Mouse (Mus musculus) kidney, embryonic 15.5 days (tissue): ENCODE measurements around the gene Mfge8. TPM values are rescaled to one million over a fixed set of nuclear protein-coding genes. Genes with fewer than 3 reads are reported as not detected.

Source experiments
- ATAC-seq: fragments of 200-750 bp; cut with Nextera tagmentation; replicated peaks from 2 replicates; pipeline ENCODE4 v1.8.0; 2017; ENCODE audit warnings: moderate TSS enrichment; ENCODE audit not compliant: low FRiP score
- H3K27ac ChIP-seq: fragments of 300-500 bp; sonication (generic); 2 replicates; pipeline ENCODE4 v1.5.1; 2015; ENCODE audit warnings: mild to moderate bottlenecking, inconsistent platforms
- H3K27me3 ChIP-seq: fragments of 300-500 bp; sonication (generic); 2 replicates; pipeline ENCODE4 v1.6.1; 2015; ENCODE audit warnings: inconsistent platforms
- H3K36me3 ChIP-seq: fragments of 300-500 bp; sonication (generic); 2 replicates; pipeline ENCODE4 v1.6.1; 2015; ENCODE audit warnings: inconsistent platforms
- H3K4me1 ChIP-seq: fragments of 300-500 bp; sonication (generic); 2 replicates; pipeline ENCODE4 v1.6.1; 2015; ENCODE audit warnings: inconsistent platforms
- H3K4me2 ChIP-seq: fragments of 300-500 bp; sonication (generic); 2 replicates; pipeline ENCODE4 v1.6.1; 2015; ENCODE audit warnings: moderate library complexity, mild to moderate bottlenecking, inconsistent platforms
- H3K4me3 ChIP-seq: fragments of 300-500 bp; sonication (generic); replicated peaks from 2 replicates; pipeline ENCODE4 v1.5.1; 2015; ENCODE audit warnings: mild to moderate bottlenecking, inconsistent platforms
- H3K9ac ChIP-seq: fragments of 300-500 bp; sonication (generic); 2 replicates; pipeline ENCODE4 v1.6.1; 2015; ENCODE audit warnings: mild to moderate bottlenecking, inconsistent platforms
- H3K9me3 ChIP-seq: fragments of 300-500 bp; sonication (generic); replicated peaks from 2 replicates; pipeline ENCODE4 v1.6.1; 2016; ENCODE audit warnings: inconsistent platforms
- WGBS: fragments of 180-500 bp; shearing (Covaris S2); methylation state at CpG from one replicate; pipeline ENCODE4 v1.1.7; 2015; ENCODE audit warnings: mixed read lengths; 5-methylcytosine and 5-hydroxymethylcytosine counted together
- polyA plus RNA-seq: library from polyadenylated mRNA; unstranded; fragments of >200 nt; fragmentation: Nextera tagmentation; extraction: Ambion mirVana; gene quantifications from 2 replicates; pipeline ENCODE4 v1.2.1, GENCODE M21; 2015

Gene Mfge8
- polyA plus RNA-seq: 249 and 265 TPM in 2 replicates

- H3K4me1 ChIP-seq: peaks cover 27% of the 10 kb centered on the region
- H3K4me2 ChIP-seq: peak within 1 kb of the TSS; percentile 86
- ATAC-seq: peak; percentile 94
- peak within 1 kb of the TSS; percentile 73 for H3K4me3 ChIP-seq
- peak within 1 kb of the TSS; percentile 68 for H3K9ac ChIP-seq
- H3K9me3 ChIP-seq: no peaks in the 10 kb centered on the region
- under 1% methylated on average over 39 of the region's 39 CpGs for WGBS
- peaks cover 17% of the 10 kb centered on the region for H3K36me3 ChIP-seq
- peak within 1 kb of the TSS; percentile 86 for H3K27ac ChIP-seq
- H3K27me3 ChIP-seq: no peaks in the 10 kb centered on the region
Observed at GRCm38 (mm10) chr7:79148711-79149266, at the start of gene Mfge8. Gene Mfge8, minus strand, starts transcription at chr7:79149060.

- no peak for ATAC-seq
- H3K9ac ChIP-seq: no peak overlapping the region
- H3K9me3 ChIP-seq: no peaks in the 10 kb centered on the region
- 82% methylated on average over 16 of the region's 16 CpGs for WGBS
- H3K27ac ChIP-seq: no peak overlapping the region
- no peak overlapping the region for H3K4me3 ChIP-seq
- H3K27me3 ChIP-seq: no peaks in the 10 kb centered on the region
- H3K36me3 ChIP-seq: no peaks in the 10 kb centered on the region
- H3K4me1 ChIP-seq: peaks cover 5% of the 10 kb centered on the region; the same call in 1 of the 2 replicates
- no peak overlapping the region for H3K4me2 ChIP-seq
Observed at GRCm38 (mm10) chr7:79194560-79195413, 45.9 kb upstream of the Mfge8 start.

- no peaks in the 10 kb centered on the region for H3K9me3 ChIP-seq
- H3K36me3 ChIP-seq: no peaks in the 10 kb centered on the region
- ATAC-seq: no peak
- no peak overlapping the region for H3K9ac ChIP-seq
- no peak overlapping the region for H3K4me3 ChIP-seq
- no peak overlapping the region for H3K4me2 ChIP-seq
- H3K27me3 ChIP-seq: no peaks in the 10 kb centered on the region
- H3K27ac ChIP-seq: no peak overlapping the region
- WGBS: 69% methylated on average over 5 of the region's 5 CpGs
- peaks cover 8% of the 10 kb centered on the region; the same call in 1 of the 2 replicates for H3K4me1 ChIP-seq
Observed at GRCm38 (mm10) chr7:79193936-79194335, 45.1 kb upstream of the Mfge8 start.

DNA sequence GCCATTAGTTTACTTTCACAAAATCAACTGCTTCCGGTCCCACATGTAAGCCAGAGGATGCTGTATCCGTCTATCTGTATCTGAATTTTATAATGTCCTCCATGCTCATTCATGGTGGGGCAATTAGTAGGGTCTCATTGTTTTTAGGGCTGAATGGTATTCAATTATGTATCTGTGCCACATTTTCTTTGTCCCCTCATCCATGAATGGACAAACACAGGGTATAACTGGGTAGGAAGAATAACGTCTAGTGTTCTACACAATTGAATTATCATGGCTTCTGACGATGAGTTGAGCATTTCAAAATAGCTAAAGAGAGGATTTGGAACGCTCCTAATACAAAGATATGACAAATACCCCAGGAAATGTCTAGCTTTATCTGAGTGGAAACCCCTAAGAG, 42.6 kb upstream of the Mfge8 start:
- peaks cover 8% of the 10 kb centered on the region; the same call in 1 of the 2 replicates for H3K4me1 ChIP-seq
- H3K36me3 ChIP-seq: no peaks in the 10 kb centered on the region
- no peak overlapping the region for H3K27ac ChIP-seq
- H3K9ac ChIP-seq: no peak overlapping the region
- 72% methylated on average over 5 of the region's 5 CpGs for WGBS
- no peaks in the 10 kb centered on the region for H3K9me3 ChIP-seq
- H3K4me3 ChIP-seq: no peak overlapping the region
- H3K27me3 ChIP-seq: no peaks in the 10 kb centered on the region
- no peak overlapping the region for H3K4me2 ChIP-seq
- no peak for ATAC-seq

- Histone ChIP-seq H3K36me3 (no peaks in the 10 kb centered on the region), H3K4me3 (no peak overlapping the region), H3K27me3 (no peaks in the 10 kb centered on the region), H3K9ac (no peak overlapping the region), H3K4me1 (peaks cover 8% of the 10 kb centered on the region; the same call in 1 of the 2 replicates), H3K27ac (no peak overlapping the region), H3K4me2 (no peak overlapping the region), H3K9me3 (no peaks in the 10 kb centered on the region)
- 22% methylated on average over 3 of the region's 3 CpGs for WGBS
- no peak for ATAC-seq
Observed at GRCm38 (mm10) chr7:79190592-79190991, 41.7 kb upstream of the Mfge8 start.

- no peaks in the 10 kb centered on the region for H3K36me3 ChIP-seq
- no peaks in the 10 kb centered on the region for H3K27me3 ChIP-seq
- no peaks in the 10 kb centered on the region for H3K9me3 ChIP-seq
- no peak for ATAC-seq
- peaks cover 8% of the 10 kb centered on the region; the same call in 1 of the 2 replicates for H3K4me1 ChIP-seq
- no peak overlapping the region for H3K4me3 ChIP-seq
- H3K27ac ChIP-seq: no peak overlapping the region
- 37% methylated on average over 3 of the region's 5 CpGs for WGBS
- H3K9ac ChIP-seq: no peak overlapping the region
- no peak overlapping the region for H3K4me2 ChIP-seq
Observed at GRCm38 (mm10) chr7:79189211-79189610, 40.4 kb upstream of the Mfge8 start.

DNA sequence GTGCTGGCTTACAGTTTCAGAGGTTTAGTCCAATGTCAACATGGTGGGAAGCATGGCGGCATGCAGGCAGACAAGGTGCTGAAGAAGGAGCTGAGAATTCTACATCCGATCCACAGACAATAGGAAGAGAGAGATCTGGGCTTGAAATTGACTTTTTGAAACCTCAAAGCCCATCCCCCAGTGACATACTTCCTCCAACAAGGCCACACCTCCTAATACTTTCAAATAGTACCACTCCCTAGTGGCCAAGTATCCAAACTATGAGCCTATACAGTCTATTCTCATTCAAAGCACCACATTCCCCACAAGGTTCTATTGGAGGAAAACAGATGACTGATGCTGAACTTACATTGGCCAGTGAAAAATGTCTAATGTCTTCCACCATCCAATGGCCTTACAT, 38.7 kb upstream of the Mfge8 start:
- Histone ChIP-seq H3K4me1 (peaks cover 8% of the 10 kb centered on the region; the same call in 1 of the 2 replicates), H3K4me3 (no peak overlapping the region), H3K9me3 (no peaks in the 10 kb centered on the region), H3K27ac (no peak overlapping the region), H3K4me2 (no peak overlapping the region), H3K9ac (no peak overlapping the region), H3K27me3 (no peaks in the 10 kb centered on the region), H3K36me3 (no peaks in the 10 kb centered on the region)
- WGBS: 94% methylated on average over 2 of the region's 2 CpGs
- ATAC-seq: no peak

DNA sequence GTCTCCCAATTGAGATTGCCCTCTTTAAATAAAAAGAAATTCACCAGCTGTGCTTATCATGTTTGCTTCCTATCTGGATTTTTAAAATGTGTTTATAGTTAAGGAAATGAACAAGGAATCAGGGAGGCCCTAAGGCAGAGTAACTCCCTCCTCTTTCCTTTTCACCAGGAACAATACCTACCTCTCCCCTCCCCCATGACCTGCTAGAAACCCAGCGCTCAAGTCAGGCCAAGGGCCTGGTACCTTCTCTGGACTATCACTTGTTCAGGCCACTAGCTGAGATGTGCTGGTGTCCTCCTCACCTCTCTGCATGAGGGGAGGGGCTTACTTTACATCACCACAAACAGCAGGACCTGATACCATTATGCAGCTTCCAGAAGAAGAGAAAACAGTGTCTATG, 34.6 kb upstream of the Mfge8 start:
- Histone ChIP-seq H3K9me3 (no peaks in the 10 kb centered on the region), H3K27me3 (no peaks in the 10 kb centered on the region), H3K36me3 (no peaks in the 10 kb centered on the region), H3K9ac (no peak overlapping the region), H3K4me2 (no peak overlapping the region), H3K4me1 (no peaks in the 10 kb centered on the region), H3K27ac (no peak overlapping the region), H3K4me3 (no peak overlapping the region)
- ATAC-seq: no peak
- WGBS: 75% methylated on average over 1 of the region's 1 CpGs

GRCm38 (mm10) chr7:79173800-79174199, 24.9 kb upstream of the Mfge8 start:
- H3K9ac ChIP-seq: no peak overlapping the region
- H3K27me3 ChIP-seq: no peaks in the 10 kb centered on the region
- no peak overlapping the region for H3K4me3 ChIP-seq
- H3K36me3 ChIP-seq: no peaks in the 10 kb centered on the region
- no peaks in the 10 kb centered on the region for H3K9me3 ChIP-seq
- ATAC-seq: no peak
- no peak overlapping the region for H3K4me2 ChIP-seq
- no peak overlapping the region for H3K27ac ChIP-seq
- 50% methylated on average over 3 of the region's 3 CpGs for WGBS
- H3K4me1 ChIP-seq: 0 out of 2 replicates have a peak, but pooled peaks cover 5% of the 10 kb centered on the region

- Histone ChIP-seq H3K9me3 (no peaks in the 10 kb centered on the region), H3K27ac (no peak overlapping the region), H3K4me2 (no peak overlapping the region), H3K9ac (no peak overlapping the region), H3K4me1 (0 out of 2 replicates have a peak, but pooled peaks cover 5% of the 10 kb centered on the region), H3K4me3 (no peak overlapping the region), H3K27me3 (no peaks in the 10 kb centered on the region), H3K36me3 (no peaks in the 10 kb centered on the region)
- WGBS: 95% methylated on average over 1 of the region's 1 CpGs
- no peak for ATAC-seq
Observed at GRCm38 (mm10) chr7:79171782-79172181, 22.9 kb upstream of the Mfge8 start.

- no peak for ATAC-seq
- Histone ChIP-seq H3K27me3 (no peaks in the 10 kb centered on the region), H3K9me3 (peaks cover 2% of the 10 kb centered on the region; the same call in 1 of the 2 replicates), H3K36me3 (no peaks in the 10 kb centered on the region), H3K4me2 (no peak overlapping the region), H3K9ac (no peak overlapping the region), H3K27ac (no peak overlapping the region), H3K4me1 (no peaks in the 10 kb centered on the region), H3K4me3 (no peak overlapping the region)
- WGBS: 65% methylated on average over 14 of the region's 14 CpGs
Observed at GRCm38 (mm10) chr7:79167006-79167562, 18.2 kb upstream of the Mfge8 start.

GRCm38 (mm10) chr7:79159406-79159805, 10.5 kb upstream of the Mfge8 start:
- Histone ChIP-seq H3K9ac (no peak overlapping the region), H3K4me3 (no peak overlapping the region), H3K36me3 (no peaks in the 10 kb centered on the region), H3K27ac (no peak overlapping the region), H3K4me2 (no peak overlapping the region), H3K9me3 (peaks cover 4% of the 10 kb centered on the region; the same call in 1 of the 2 replicates), H3K27me3 (no peaks in the 10 kb centered on the region), H3K4me1 (no peaks in the 10 kb centered on the region)
- WGBS: 82% methylated on average over 1 of the region's 1 CpGs
- no peak for ATAC-seq
